Mouse (Mus musculus): ENCODE measurements around the gene Prkar1a. TPM values are rescaled to one million over a fixed set of nuclear protein-coding genes. Genes with fewer than 3 reads are reported as not detected.
"Not testable (repeated sequence)": the region's sequence is repeated elsewhere in the genome, so short reads cannot be mapped to it uniquely, and the experiment has no call there.

Gene Prkar1a
- total RNA-seq, 2 experiments from 2014 or later = 96.1 to 120 TPM

DNA sequence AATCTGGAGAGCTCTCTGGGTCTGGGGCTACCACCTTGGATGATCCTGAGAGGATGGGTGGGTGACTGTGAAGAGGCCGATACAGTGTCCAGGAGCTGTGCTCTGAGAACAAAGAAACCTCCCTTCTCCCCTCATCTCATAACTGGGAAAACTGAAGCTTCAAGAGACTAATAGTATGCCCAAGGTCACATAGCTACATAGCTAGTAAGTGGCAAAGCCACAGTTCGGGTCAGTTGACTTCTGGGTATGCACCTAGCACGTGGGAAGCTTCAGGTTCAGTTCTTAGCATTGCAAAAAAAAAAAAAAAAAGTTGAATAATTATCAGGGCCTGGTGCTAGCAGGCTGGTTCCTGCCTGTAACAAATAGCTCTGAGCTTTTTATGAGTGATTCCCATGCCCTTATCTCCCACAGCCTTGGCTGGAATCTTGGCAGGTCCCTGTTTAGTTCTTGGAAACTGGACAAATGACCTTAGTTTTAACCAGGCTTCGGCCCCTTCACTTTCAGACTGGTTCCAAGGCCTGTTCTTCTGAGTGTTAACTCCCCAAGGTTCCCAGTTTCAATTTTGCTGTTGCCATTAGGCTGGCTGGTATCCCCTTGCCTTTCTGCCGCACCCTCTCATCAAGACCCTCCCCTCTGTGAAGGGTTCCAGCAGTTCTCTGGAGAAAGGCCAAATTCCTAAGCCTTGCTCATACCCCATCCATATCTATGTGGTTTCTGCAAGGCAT, 7.5 kb upstream of the Prkar1a start:
- no peak for DNase-seq (ENCODE audit: low spot score)

DNA sequence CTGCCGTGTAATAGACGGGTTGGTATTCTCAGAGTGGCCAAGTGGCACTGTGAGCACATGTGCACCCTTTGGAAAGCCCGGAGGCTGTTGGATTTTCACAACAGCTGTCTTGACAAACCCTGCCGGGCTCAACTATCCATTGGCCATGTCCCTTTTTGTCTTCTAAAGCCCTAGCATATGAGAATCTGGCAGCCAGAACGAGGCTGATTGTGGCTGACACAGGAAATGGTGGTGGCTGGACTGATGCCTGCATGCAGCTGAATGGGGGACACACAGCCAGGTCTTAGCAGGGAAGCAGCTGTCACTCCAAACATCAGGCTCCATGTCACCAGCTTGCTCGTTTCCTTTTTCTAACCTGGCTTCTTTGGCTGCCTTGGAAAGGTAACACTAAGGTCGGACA, 695 bp upstream of the Prkar1a start:
- no peak for DNase-seq (ENCODE audit: low spot score)

DNA sequence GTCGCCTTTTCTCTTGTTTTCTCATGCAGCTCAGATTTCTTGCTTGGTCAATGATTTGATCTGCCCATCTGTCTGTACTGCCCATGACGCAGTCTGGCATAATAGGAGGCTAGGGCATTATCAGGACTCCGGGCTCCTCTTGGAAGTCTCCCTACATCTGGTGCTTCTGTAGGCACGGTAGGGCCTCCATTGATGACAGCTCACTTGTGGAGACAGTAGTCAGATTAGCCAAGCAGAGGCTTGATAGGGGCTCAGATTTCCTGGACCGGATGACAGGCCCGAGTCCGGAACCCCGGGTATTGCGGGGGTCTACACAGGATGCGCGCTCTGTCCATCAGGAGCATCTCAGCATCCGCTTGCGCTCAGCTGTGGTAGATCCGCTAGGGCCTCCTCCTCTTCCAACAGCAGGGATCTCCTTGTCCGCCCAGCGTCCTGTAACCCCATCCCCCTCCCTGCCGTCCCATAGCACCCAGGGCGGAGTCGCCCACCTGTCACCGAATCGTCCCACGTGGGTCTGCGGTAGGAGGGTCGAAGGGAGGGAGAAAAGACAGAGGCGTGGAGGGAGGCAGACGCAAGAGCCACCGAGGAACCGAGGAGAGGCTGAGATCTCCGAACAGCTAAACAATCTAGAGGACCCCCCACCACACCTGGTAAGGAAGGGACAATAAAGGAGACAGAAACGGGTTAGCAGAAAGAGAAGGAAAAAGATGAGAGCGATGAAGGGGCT, 933 bp downstream of the Prkar1a start:
- DNase-seq (ENCODE audit: low spot score) = peak; percentile 75

DNA sequence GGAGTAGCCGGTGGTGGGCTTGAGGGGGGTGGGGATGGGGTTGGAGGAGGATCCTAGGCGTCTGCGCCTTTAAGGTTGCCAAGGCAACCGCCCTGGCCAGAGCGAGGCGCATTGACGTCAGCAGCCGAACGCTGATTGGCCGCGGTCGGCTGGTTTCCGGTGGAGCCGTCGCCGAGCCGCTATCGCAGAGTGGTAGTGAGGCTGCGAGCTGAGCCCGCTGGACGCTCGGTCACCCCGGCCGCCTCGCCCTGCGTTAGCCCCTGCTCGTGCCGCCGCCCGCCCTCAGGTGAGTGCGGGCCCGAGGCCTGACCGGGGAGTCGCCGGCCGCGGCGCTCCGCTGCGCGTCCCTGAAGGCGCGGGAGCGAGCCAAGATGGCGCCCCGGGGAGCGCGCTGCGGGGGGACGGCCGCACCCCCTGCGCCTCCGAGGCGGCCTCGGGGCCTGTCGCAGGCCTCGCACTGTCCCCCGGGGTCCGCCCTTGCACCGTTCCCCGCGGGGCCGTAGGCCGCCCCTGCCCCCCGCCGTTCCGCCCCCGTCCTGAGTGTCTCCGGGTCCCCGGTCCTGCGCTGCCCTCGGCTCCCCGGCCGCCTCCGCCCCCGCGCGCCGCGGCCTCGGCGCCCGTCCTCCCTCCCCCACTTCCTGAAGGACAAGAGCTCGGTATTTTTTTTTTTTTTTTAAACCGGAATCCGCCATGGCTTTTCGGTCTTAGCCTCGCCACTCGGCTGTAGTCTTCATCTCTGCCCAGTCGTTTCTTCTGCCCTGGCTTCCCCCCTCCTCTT, 1.8 kb downstream of the Prkar1a start:
- peak; percentile 92 for DNase-seq (ENCODE audit: low spot score)

DNA sequence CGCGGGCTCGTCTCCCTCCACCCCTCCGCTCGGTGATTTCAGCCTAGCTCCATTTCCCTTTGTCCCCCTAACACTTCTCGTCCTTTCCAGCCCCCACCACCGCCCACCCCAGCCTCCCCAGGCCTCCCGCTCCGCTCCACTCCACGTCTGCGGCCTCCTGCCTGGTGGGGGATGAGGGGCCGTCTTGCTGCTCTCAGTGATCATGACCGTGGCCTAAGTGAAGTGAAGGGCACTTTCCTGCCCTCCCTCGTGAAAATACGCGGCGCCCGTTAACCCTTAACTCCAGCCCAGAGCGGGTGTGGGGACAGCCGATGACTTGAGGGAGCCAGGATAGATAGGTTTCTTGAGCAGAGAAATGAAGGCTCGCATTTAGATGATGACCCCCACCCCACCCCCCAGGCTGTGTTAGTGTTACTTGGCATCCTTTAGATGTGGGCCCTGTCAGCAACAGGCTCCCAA, 2.4 kb downstream of the Prkar1a start:
- DNase-seq (ENCODE audit: low spot score) = no peak

DNA sequence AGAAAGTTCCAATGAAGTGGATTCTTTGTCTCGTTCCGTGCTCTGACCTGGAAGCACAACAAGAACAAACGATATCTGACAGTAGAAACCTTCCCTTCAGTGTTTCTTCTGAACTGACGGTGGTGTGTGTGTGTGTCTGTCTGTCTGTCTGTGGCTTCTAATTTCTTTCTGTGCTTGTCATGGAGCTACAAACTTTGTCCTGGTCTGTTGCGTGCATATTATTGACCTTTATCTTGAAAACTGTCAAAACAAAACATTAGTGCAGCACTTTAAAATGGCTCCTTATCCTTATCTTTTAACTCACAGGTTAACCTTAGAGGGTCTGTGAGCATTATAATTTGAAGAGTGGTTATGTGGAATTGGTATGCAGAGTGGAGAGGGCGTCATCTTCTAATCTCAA, 3.3 kb downstream of the Prkar1a start:
- no peak for DNase-seq (ENCODE audit: low spot score)

DNA sequence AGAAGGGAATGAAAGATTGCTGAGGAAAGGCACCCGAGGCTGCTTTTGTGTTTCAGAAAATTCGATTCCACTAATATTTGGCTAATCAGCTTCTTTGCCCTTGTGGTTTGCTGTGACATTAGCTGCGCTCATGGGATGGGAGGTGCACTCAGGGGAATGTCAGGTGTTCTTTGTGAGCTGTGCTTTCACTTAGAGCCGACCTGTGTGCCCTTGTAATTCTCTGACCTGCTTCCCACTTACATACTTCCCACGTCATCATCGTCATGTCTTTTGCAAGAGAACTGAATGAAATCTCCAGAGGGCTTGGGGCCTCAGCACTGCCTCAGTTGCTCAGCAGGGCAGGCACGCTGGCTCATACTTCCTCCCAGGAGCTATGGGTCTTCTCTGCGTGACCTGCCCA, 4.0 kb downstream of the Prkar1a start:
- no peak for DNase-seq (ENCODE audit: low spot score)

DNA sequence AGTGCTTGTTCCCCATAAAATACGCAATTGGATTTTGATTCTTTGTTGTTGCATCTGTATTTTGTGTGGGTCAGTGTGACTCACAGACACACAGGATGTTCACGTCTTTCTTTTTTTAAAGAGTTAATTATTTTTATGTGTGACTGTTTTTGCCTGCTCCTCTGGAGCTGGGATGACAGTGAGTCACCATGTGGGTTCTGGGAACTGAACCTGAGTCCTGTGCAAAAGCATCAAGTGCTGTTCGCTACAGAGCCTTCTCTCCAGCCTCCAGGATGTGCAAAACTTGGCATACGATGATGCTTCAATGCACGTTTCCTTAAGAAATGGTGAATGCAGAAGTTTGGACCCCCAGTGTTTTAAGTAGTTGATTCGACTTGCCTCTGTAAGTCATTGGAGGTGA, 5.4 kb downstream of the Prkar1a start:
- DNase-seq (ENCODE audit: low spot score) = no peak

DNA sequence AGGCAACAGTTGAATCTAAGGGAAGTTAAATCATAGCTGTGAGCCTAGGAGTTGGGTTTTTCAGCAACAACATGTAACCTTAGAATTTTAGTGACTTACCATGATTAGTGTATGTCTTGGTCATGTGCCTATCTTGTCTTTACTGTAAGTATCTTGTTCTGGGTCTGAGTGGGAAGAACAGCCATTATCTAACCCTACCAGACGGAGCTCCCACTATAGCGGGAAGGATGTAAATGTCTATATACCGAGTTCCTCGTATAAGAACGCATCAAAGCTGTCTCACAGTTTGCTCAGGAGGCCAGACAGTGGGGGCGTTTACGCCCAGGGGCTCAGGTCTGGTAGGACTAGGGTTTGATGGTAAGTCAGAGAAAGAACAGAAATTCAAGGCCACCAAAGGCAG, 7.0 kb downstream of the Prkar1a start:
- DNase-seq (ENCODE audit: low spot score) = no peak

DNA sequence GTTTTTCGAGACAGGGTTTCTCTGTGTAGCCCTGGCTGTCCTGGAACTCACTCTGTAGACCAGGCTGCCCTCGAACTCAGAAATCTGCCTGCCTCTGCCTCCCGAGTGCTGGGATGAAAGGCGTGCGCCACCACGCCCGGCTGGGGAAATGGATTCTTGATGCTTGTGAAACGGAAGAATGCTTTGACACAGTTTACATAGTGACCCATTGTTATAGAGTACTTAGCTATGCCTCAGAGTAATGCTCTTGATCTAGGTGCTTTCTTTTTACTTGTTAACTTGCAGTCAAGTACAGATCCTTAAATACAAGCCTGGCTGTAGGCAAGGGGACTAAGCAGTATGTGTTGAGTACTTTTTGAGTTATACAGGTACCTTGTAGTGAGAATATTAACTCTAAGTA, 11.3 kb downstream of the Prkar1a start:
- not testable (repeated sequence) for DNase-seq (ENCODE audit: low spot score)

DNA sequence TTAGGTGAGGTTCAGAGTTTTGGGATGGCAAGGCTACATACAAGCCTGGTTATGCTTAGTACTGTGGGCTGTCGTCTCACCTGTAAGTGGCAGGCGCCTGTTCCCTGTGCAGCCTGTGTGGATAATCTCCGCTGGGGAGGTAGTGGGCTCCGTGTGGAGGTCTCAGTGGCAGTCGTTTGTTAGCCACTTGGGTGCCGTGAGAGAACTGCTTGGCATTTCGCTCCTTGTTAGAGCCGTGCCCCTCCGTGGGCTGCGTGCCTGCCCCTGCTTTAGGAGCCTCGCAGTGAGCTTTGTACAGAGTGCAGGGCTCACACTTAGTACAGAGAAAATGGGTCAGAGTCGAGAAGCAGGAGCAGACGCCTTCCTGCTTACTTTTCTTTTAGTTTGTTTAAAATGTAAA, 15.1 kb downstream of the Prkar1a start:
- DNase-seq (ENCODE audit: low spot score) = no peak

DNA sequence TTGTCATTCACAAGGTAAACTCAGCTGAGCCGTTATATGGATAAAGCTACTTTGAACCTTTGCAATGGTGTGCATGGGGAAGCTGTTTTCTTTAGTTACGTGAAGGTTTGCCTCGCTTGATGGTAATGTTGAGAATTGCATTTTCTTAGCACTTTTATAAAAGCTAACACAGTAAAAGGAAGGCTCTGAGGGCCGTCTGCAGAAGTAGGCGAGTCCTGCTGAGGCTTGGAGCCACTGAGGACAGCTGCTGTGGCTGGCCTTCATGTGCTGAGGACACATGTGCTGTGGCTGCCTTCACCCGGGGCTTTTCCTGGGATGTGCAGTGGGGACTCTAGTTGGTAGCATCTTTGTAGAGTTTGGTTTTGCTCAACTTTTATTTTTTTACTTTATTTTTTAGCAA, 16.2 kb downstream of the Prkar1a start:
- DNase-seq (ENCODE audit: low spot score) = no peak

DNA sequence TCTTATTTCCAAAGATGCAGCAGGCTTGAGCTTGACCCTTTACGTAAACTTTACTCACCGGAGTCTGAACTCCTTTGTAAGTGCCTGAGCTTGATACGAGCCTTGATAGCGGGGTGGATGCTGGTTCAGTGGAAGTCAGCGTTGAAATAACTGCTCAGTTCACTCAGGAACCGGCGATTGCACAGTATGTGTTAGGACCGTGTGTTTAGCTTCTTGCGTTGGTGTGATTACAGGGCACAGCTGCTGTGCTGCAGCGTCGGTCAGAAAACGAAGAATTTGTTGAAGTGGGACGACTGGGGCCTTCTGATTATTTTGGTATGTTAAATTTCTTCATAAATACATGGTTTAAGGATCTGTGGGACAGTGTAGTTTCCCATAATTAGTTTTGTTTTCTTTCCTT, 17.2 kb downstream of the Prkar1a start:
- no peak for DNase-seq (ENCODE audit: low spot score)

DNA sequence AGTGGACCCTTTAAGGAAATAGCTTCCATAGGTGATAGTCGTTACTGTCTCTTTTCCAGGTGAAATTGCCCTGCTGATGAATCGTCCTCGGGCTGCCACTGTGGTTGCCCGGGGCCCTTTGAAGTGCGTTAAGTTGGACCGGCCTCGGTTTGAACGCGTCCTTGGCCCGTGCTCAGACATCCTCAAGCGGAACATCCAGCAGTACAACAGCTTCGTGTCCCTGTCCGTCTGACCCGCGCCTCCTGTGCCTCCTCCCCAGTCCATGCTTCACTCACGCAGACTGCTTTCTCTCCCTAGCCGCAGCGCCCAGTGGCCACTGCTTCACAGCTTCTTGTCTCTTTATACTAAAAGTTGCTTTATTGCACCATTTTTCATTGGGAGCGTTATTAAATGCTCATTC, 18.2 kb downstream of the Prkar1a start:
- no peak for DNase-seq (ENCODE audit: low spot score)

DNA sequence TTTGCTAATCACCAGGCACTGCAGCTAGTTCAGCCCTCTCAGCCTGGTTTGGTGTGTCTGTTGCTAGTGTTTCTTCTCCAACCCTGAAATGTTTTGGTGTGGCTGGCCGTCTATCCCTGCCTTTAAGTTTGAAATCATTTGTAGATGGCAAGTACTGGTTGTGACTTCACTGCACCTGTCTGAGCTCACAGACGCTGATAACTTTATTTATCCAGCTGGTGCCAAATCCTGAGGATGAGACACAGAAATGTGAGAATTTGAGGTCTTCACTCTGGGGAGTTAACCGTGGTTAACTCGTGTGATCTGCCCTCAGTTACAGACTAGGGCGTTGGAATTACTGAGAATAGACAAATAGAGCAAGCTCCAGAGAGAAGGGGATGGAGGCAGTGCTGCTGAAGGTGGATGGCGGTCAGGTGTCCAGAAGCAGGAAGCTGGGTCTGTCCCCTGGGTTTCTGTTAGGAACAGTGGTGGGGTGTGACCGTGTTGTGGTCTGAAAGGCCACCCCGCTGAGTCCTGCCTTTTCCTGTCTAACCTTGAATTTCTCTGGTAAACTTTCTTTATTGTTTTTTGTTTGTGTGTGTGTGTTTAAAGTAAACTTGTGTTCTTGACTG, 19.0 kb downstream of the Prkar1a start:
- DNase-seq (ENCODE audit: low spot score) = no peak

DNA sequence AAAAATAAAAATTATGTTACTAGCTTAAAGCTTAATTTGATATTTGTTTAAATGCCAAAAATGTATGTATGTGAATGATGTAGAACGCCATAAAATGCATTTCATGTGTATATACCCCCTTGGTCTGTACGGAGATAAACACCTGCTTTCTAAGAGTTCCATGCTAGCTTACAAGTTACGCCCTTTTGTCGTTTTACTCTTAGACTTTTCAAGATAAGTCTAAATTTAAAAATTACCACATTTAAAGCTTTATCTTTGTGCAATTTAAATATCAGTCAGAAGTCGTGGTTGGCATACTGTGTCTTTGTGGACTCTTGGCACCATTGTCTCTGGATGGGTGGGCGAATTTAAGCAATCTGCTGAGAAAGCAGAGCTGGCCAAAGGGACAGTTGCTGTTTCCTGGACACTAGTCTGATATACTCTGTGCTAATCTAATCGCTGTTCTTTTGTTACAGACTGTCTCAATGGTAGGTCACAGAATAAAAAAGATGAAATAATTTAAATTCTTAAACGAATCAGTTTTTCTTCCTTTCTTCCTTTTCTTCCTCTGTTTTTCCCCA, 20.0 kb downstream of the Prkar1a start:
- no peak for DNase-seq (ENCODE audit: low spot score)

DNA sequence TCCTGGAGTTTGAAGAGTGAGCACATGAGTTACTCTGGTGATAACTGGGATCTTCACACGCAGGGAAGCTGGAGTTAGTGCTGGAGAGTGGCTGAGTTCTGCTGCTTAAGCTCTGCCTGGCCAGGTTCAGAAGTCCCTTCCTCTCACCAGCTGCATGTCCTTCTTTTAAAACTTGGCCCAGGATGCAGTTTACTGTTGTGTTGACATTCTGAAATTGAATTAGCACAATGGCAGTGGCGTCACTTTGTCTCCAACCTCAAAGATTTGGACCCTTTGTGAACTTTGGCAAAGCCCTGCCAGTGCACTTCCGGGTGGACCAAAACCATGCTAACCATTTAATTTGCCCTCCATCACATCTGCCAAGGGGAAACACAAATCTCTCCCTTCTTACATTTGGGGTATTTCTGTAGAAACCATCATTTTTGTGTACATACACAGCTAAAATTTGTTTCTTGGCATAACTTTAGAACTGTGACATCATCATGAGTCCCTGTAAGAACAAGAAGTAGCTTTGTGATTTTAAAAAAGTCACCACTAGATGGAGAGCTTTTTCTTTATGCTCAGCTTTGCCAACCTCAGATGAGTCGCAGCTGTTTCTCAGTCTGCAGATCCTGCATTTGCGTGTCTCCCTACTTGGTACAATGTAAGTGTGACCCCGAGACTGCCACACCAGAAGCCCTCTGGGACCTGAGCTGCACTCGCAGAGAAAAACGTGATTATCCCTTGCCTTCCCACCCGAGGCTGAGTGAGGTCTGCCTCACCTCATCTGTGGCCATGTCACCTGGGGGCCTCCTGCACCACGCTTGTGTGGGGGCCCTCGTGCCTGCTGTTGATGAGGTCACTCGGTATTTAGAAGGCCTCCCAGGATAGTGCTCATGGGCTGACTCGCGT, 21.1 kb downstream of the Prkar1a start:
- peak; percentile 34 for DNase-seq (ENCODE audit: low spot score)

DNA sequence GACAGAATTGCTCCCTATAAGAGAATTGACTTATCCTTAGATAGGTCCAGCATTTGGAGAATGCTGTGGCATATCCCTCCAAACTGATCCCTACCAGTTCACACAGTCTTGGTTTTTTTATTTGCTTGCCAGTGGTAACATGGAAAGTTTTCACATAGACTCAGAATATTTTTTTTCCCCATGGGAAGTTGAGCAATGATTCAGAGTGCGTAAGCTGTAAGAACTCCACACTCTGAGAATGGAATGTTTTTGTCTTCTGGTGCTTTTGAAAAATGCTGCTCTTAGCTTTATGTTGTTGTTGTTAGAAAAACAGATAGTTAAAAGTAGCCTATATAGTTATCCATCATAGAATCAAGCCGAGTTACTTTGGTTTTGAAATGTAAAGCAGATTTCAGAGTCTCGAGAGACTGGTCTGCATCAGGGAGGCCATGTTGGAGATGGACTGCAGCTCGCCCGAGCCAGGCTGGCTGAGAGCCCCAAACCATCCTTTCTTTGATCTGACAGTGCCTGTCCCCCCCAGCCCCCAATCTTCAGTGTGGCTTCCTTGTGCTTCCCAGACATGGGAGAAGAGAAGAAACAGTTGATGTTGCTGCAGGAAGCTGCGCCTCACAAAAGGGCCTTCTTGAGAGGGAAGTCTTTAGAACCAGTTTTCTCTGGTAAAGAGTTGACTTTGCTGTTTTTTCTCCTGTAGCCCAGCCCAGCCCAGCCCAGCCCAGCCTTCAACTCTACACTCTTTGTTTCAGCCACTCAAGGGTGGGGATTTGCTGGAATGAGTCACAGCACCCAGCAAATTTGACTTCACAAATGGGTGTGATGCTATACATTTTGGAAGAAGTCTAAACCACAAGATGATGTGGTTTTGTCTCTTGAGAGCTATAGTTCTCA, 22.2 kb downstream of the Prkar1a start:
- peak; percentile 33 for DNase-seq (ENCODE audit: low spot score)

DNA sequence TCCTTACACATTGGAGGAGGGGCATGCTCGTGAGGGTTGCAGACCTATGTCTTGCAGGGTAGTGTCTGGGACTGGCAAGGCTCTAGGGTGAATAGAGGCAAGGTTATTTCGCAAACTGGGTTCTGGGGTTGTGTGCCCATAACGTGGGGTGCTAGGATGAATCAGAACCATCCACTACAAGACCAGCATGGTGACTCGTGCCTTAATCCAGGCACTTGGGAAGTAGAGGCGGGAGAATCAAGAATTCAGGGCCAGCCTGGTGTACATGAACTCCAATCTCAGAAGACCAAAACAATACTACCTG, 22.8 kb downstream of the Prkar1a start:
- DNase-seq (ENCODE audit: low spot score) = no peak

DNA sequence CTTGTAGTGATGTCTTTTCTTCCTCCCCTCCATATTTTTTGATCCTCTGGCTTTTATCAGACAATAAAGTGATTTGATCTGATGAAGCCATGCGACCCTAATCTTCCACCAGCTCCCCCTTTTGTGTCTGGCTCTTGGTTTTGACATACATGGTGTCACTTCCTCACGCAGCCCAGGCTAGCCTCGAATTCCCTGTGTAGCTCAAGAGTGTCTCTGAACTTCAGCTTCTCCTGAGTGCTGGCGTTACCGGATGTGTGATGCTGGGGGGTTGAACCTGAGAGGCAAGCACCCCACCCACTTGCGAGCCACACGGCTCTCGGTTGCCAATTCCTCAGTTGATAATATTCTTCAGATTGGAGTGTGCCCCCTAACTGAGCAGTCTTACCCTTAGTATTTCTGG, 23.2 kb downstream of the Prkar1a start:
- DNase-seq (ENCODE audit: low spot score) = no peak
